Mouse (Mus musculus) intestine, postnatal 0 days (tissue): ENCODE measurements around the gene Gm3106. TPM values are rescaled to one million over a fixed set of nuclear protein-coding genes. Genes with fewer than 3 reads are reported as not detected.
"Not testable (repeated sequence)": the region's sequence is repeated elsewhere in the genome, so short reads cannot be mapped to it uniquely, and the experiment has no call there.

Experiments used
- ATAC-seq: fragments of 200-750 bp; cut with Nextera tagmentation; 2 replicates; pipeline ENCODE4 v1.8.0; 2017; ENCODE audit warnings: mild to moderate bottlenecking, moderate TSS enrichment, moderate library complexity
- H3K27ac ChIP-seq: fragments of 300-500 bp; sonication (generic); 2 replicates; pipeline ENCODE4 v1.5.1; 2014; ENCODE audit warnings: mild to moderate bottlenecking, low read depth, low read length, moderate library complexity
- H3K27me3 ChIP-seq: fragments of 300-500 bp; sonication (generic); replicated peaks from 2 replicates; pipeline ENCODE4 v1.6.1; 2014; ENCODE audit warnings: low read length, mixed read lengths; ENCODE audit not compliant: control insufficient read depth, insufficient read depth
- H3K36me3 ChIP-seq: fragments of 300-500 bp; sonication (generic); 2 replicates; pipeline ENCODE4 v1.6.1; 2014; ENCODE audit warnings: mild to moderate bottlenecking, moderate library complexity; ENCODE audit not compliant: control insufficient read depth, insufficient read depth
- H3K4me1 ChIP-seq: fragments of 300-500 bp; sonication (generic); replicated peaks from 2 replicates; pipeline ENCODE4 v1.6.1; 2014; ENCODE audit warnings: antibody characterized with exemption, low read length, mixed read lengths; ENCODE audit not compliant: control insufficient read depth, insufficient read depth
- H3K4me2 ChIP-seq: fragments of 300-500 bp; sonication (generic); replicated peaks from 2 replicates; pipeline ENCODE4 v1.6.1; 2014; ENCODE audit warnings: low read depth, mild to moderate bottlenecking, moderate library complexity
- H3K4me3 ChIP-seq: fragments of 300-500 bp; sonication (generic); 2 replicates; pipeline ENCODE4 v1.5.1; 2014; ENCODE audit warnings: low read depth, low read length
- H3K9ac ChIP-seq: fragments of 300-500 bp; sonication (generic); 2 replicates; pipeline ENCODE4 v1.6.1; 2014; ENCODE audit warnings: mild to moderate bottlenecking, low read depth, low read length
- H3K9me3 ChIP-seq: fragments of 300-500 bp; sonication (generic); 2 replicates; pipeline ENCODE4 v1.6.1; 2016; ENCODE audit warnings: mixed run types; ENCODE audit not compliant: control insufficient read depth
- WGBS: fragments of 180-500 bp; shearing (Covaris S2); extraction: QIAGEN DNeasy Blood & Tissue Kit; methylation state at CpG from one replicate; pipeline ENCODE4 v1.1.7; 2014; 5-methylcytosine and 5-hydroxymethylcytosine counted together
- polyA plus RNA-seq: library from polyadenylated mRNA; unstranded; fragments of >200 nt; fragmentation: Nextera tagmentation; extraction: Ambion mirVana; gene quantifications from 2 replicates; pipeline ENCODE4 v1.2.1, GENCODE M21; 2015

Gene Gm3106
- polyA plus RNA-seq: not detected in 2 replicates

DNA sequence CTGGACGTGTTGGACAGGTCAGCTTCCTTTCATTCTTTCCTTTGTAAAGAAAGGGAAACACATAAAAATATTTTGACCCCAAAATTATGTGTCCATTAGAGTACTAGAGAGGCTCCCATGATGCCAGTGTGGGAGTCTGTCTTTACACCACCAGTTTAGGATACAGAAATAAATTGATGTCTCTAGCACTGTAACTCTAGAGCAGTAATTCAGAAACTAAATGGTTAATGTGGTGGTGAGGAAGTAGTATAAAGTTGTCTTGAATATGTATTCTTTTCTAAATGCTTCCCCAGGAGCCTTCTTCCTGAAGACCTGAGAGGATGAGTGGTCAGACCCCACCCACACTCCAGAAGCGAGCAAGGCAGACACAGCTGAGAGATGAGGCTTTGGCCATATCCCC is at the start of gene Gm3106:
Gm3106 (plus strand) TSS at position 301 of the 400 bp plus-strand sequence.
- not testable (repeated sequence) for ATAC-seq, H3K4me2 ChIP-seq, H3K4me1 ChIP-seq, H3K36me3 ChIP-seq, H3K27ac ChIP-seq, H3K27me3 ChIP-seq, H3K4me3 ChIP-seq, H3K9me3 ChIP-seq, H3K9ac ChIP-seq
- no CpG with 5 or more reads among the region's 2 CpGs for WGBS

Other genes starting within 250 kb of the Gm3106 start
- gene BC061212, start 147.5 kb upstream of the Gm3106 start, polyA plus RNA-seq: not detected in 2 replicates
- not detected in 2 replicates for gene Gm6351, start 141.6 kb upstream of the Gm3106 start, polyA plus RNA-seq
- not detected in 2 replicates for gene A430089I19Rik, start 88.8 kb downstream of the Gm3106 start, polyA plus RNA-seq
- gene Gm6502, start 96.4 kb downstream of the Gm3106 start, polyA plus RNA-seq: not detected in 2 replicates
- gene AA792892, start 121.7 kb downstream of the Gm3106 start, polyA plus RNA-seq: not detected in 2 replicates
- gene Gm7682, start 227.8 kb downstream of the Gm3106 start, polyA plus RNA-seq: not detected in 2 replicates